Mouse (Mus musculus) limb, embryonic 12.5 days (tissue): ENCODE results near the gene Hspa8. TPM values are rescaled to one million over a fixed set of nuclear protein-coding genes. Genes with fewer than 3 reads are reported as not detected.

Experiments used
- ATAC-seq: fragments of 200-750 bp; cut with Nextera tagmentation; 2 replicates; pipeline ENCODE4 v1.8.0; 2017; ENCODE audit warnings: low read depth, moderate TSS enrichment; ENCODE audit not compliant: insufficient number of reproducible peaks, insufficient read depth, low FRiP score, low TSS enrichment
- H3K27ac ChIP-seq: fragments of 300-500 bp; sonication (generic); 2 replicates; pipeline ENCODE4 v1.5.1; 2016; ENCODE audit warnings: mild to moderate bottlenecking, moderate library complexity
- H3K27me3 ChIP-seq: fragments of 300-500 bp; sonication (generic); 2 replicates; pipeline ENCODE4 v1.6.1; 2016; ENCODE audit warnings: mild to moderate bottlenecking, moderate library complexity
- H3K36me3 ChIP-seq: fragments of 300-500 bp; sonication (generic); 2 replicates; pipeline ENCODE4 v1.6.1; 2016; ENCODE audit warnings: mild to moderate bottlenecking, moderate library complexity
- H3K4me1 ChIP-seq: fragments of 300-500 bp; sonication (generic); replicated peaks from 2 replicates; pipeline ENCODE4 v1.6.1; 2016
- H3K4me2 ChIP-seq: fragments of 300-500 bp; sonication (generic); 2 replicates; pipeline ENCODE4 v1.6.1; 2016; ENCODE audit warnings: mild to moderate bottlenecking, moderate library complexity
- H3K4me3 ChIP-seq: fragments of 300-500 bp; sonication (generic); replicated peaks from 2 replicates; pipeline ENCODE4 v1.5.1; 2016; ENCODE audit warnings: mild to moderate bottlenecking
- H3K9ac ChIP-seq: fragments of 300-500 bp; sonication (generic); replicated peaks from 2 replicates; pipeline ENCODE4 v1.6.1; 2016; ENCODE audit warnings: mild to moderate bottlenecking, moderate library complexity
- H3K9me3 ChIP-seq: fragments of 300-500 bp; sonication (generic); 2 replicates; pipeline ENCODE4 v1.6.1; 2016; ENCODE audit warnings: mild to moderate bottlenecking, moderate library complexity
- WGBS: fragments of 180-500 bp; shearing (Covaris S2); methylation state at CpG from one replicate; pipeline ENCODE4 v1.1.7; 2016; 5-methylcytosine and 5-hydroxymethylcytosine counted together
- polyA plus RNA-seq: library from polyadenylated mRNA; unstranded; fragments of >200 nt; fragmentation: Nextera tagmentation; extraction: Ambion mirVana; gene quantifications from 2 replicates; pipeline ENCODE4 v1.2.1, GENCODE M21; 2016

Hspa8 gene
- 2,429 and 2,480 TPM in 2 replicates for polyA plus RNA-seq

GRCm38 (mm10) chr9:40800675-40801612 lies at the start of gene Hspa8:
TSS of gene Hspa8 (plus strand) at chr9:40800984.
- Histone ChIP-seq H3K4me2 (peak within 1 kb of the TSS; percentile 73), H3K9me3 (no peaks in the 10 kb centered on the region), H3K36me3 (peaks cover 34% of the 10 kb centered on the region), H3K4me3 (peak within 1 kb of the TSS; percentile 98), H3K27ac (peak within 1 kb of the TSS; percentile 97), H3K4me1 (peaks cover 32% of the 10 kb centered on the region), H3K9ac (peak within 1 kb of the TSS; percentile 99), H3K27me3 (no peaks in the 10 kb centered on the region)
- peak; percentile 96 for ATAC-seq
- 1% methylated on average over 82 of the region's 83 CpGs for WGBS

DNA sequence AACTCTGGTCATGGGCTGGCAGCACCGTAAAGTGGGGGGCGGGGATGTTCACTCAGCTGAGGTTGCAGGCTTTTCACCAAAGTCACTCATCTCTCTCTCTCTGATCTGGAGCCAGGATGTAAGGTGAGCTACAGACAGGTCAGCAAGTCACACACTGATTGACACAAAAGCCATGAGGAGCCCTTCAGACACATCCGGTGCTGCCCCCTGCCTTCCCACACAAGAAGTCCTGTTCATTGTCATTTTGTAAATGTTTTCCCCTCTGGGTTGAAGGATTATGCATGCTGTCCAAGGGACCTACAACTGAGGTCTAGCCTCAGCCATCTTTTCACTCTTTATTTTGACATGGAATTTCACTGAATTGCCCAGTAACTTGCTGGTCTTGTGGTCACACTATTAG lies 49.0 kb upstream of the Hspa8 start:
- Histone ChIP-seq H3K4me1 (peaks cover 20% of the 10 kb centered on the region), H3K9me3 (no peaks in the 10 kb centered on the region), H3K36me3 (peaks cover 5% of the 10 kb centered on the region; the same call in 1 of the 2 replicates), H3K27me3 (no peaks in the 10 kb centered on the region), H3K27ac (no peak overlapping the region), H3K4me2 (no peak overlapping the region), H3K4me3 (no peak overlapping the region), H3K9ac (no peak overlapping the region)
- WGBS: 54% methylated on average over 3 of the region's 3 CpGs
- peak; percentile 23; the same call in 1 of the 2 replicates for ATAC-seq

DNA sequence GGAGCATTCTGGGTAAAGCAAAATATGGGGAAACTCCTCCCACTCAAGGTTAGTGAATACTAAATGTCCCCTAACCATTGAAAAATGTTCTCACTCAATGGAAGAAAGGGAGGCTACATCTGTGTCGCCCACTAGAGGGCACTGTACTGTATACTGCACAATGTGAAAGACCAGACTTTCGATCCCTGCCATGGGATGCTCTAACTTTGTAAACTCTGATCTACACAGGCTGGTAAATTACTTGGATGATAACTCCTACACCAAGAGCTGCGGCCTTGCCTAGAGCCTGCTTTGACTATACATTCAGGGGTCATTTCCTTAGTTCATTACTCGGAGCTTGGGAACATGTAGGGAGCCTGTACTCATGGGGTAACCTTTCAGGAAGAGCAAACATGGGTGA lies 44.4 kb upstream of the Hspa8 start:
- H3K27me3 ChIP-seq: no peaks in the 10 kb centered on the region
- H3K4me3 ChIP-seq: no peak overlapping the region
- no peak for ATAC-seq
- H3K27ac ChIP-seq: no peak overlapping the region
- WGBS: 24% methylated on average over 4 of the region's 4 CpGs
- no peak overlapping the region for H3K9ac ChIP-seq
- peaks cover 7% of the 10 kb centered on the region for H3K36me3 ChIP-seq
- H3K4me2 ChIP-seq: peak overlapping the region; percentile 55
- no peaks in the 10 kb centered on the region for H3K9me3 ChIP-seq
- H3K4me1 ChIP-seq: peaks cover 25% of the 10 kb centered on the region

- peak overlapping the region; percentile 2; the same call in 1 of the 2 replicates for H3K9ac ChIP-seq
- 16% methylated on average over 12 of the region's 12 CpGs for WGBS
- ATAC-seq: peak; percentile 65; the same call in 1 of the 2 replicates
- peak overlapping the region; percentile 57 for H3K27ac ChIP-seq
- H3K27me3 ChIP-seq: no peaks in the 10 kb centered on the region
- no peaks in the 10 kb centered on the region for H3K9me3 ChIP-seq
- peaks cover 21% of the 10 kb centered on the region for H3K4me1 ChIP-seq
- H3K36me3 ChIP-seq: peaks cover 15% of the 10 kb centered on the region
- peak overlapping the region; percentile 24 for H3K4me3 ChIP-seq
- peak overlapping the region; percentile 55 for H3K4me2 ChIP-seq
Measured at GRCm38 (mm10) chr9:40757105-40757626, 43.6 kb upstream of the Hspa8 start.

- ATAC-seq: peak; percentile 87
- Histone ChIP-seq H3K9me3 (no peaks in the 10 kb centered on the region), H3K27ac (peak overlapping the region; percentile 57), H3K36me3 (peaks cover 15% of the 10 kb centered on the region), H3K4me1 (peaks cover 21% of the 10 kb centered on the region), H3K4me2 (peak overlapping the region; percentile 55), H3K4me3 (peak overlapping the region; percentile 24), H3K27me3 (no peaks in the 10 kb centered on the region), H3K9ac (0 out of 2 replicates have a peak overlapping the region, but pooled peaks have one; percentile 34)
- 16% methylated on average over 22 of the region's 22 CpGs for WGBS
Measured at GRCm38 (mm10) chr9:40757685-40758270, 43.0 kb upstream of the Hspa8 start.

DNA sequence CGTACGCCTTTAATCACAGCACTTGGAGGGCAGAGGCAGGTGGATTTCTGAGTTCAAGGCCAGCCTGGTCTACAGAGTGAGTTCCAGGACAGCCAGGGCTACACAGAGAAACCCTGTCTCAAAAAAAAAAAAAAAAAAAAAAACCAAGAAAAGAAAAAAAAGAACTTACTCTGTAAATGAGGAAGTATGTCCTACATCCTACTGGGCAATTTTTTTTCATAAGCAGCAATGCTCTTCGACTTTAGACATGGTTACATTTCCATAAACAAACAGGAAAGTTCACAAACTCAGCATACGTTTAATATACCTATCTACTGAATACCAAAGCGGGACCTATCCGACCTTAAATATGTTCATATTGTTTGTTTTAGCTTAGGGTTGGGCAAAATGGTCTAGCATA lies 38.4 kb upstream of the Hspa8 start:
- Histone ChIP-seq H3K4me2 (no peak overlapping the region), H3K27me3 (no peaks in the 10 kb centered on the region), H3K27ac (no peak overlapping the region), H3K36me3 (peaks cover 57% of the 10 kb centered on the region), H3K4me3 (no peak overlapping the region), H3K9ac (no peak overlapping the region), H3K9me3 (no peaks in the 10 kb centered on the region), H3K4me1 (peaks cover 8% of the 10 kb centered on the region)
- 93% methylated on average over 6 of the region's 6 CpGs for WGBS
- ATAC-seq: no peak

DNA sequence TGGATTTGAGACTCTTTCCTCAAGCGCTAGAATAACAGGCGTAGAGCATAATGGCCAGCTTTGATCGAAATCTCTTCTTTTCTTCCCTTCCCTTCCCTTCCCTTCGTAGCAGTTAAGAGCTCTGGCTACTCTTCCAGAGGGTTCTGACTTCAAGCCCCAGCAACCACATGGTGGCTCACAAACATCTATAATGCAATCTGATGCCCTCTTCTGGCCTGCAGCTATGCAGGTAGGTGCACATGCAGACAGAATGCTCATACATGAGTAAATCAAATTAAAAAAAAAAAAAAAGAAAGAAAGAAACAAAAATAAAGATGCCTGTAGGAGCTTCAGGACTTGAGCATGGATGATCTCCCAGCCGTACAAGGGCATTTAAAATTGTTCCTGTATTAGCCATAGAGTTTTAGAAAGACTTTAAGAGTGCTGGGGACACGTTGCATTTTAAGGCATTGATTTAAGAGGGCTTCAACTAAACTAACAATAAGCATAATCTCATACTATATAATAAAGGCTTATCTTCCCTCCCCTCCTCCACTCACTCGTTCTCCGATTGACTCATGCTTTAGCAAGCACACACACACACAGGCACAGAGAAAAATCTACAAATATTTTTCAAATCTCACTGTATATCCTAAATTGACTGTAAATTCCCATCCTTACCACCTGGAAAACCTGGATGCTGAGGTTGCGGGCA lies 35.8 kb upstream of the Hspa8 start:
- H3K4me3 ChIP-seq: no peak overlapping the region
- H3K27me3 ChIP-seq: no peaks in the 10 kb centered on the region
- H3K36me3 ChIP-seq: peaks cover 71% of the 10 kb centered on the region
- WGBS: 89% methylated on average over 8 of the region's 9 CpGs
- H3K9me3 ChIP-seq: no peaks in the 10 kb centered on the region
- H3K9ac ChIP-seq: no peak overlapping the region
- H3K27ac ChIP-seq: no peak overlapping the region
- H3K4me1 ChIP-seq: no peaks in the 10 kb centered on the region
- no peak for ATAC-seq
- no peak overlapping the region for H3K4me2 ChIP-seq

GRCm38 (mm10) chr9:40765581-40765940 lies 35.2 kb upstream of the Hspa8 start:
- no peaks in the 10 kb centered on the region; the same call in 1 of the 2 replicates for H3K4me1 ChIP-seq
- no peaks in the 10 kb centered on the region for H3K9me3 ChIP-seq
- H3K9ac ChIP-seq: no peak overlapping the region
- H3K27me3 ChIP-seq: no peaks in the 10 kb centered on the region
- H3K4me2 ChIP-seq: no peak overlapping the region
- no peak for ATAC-seq
- H3K36me3 ChIP-seq: peaks cover 71% of the 10 kb centered on the region
- H3K4me3 ChIP-seq: no peak overlapping the region
- WGBS: 77% methylated on average over 12 of the region's 12 CpGs
- no peak overlapping the region for H3K27ac ChIP-seq

- ATAC-seq: no peak
- WGBS: 80% methylated on average over 7 of the region's 7 CpGs
Measured at GRCm38 (mm10) chr9:40766058-40766605, 34.7 kb upstream of the Hspa8 start.

DNA sequence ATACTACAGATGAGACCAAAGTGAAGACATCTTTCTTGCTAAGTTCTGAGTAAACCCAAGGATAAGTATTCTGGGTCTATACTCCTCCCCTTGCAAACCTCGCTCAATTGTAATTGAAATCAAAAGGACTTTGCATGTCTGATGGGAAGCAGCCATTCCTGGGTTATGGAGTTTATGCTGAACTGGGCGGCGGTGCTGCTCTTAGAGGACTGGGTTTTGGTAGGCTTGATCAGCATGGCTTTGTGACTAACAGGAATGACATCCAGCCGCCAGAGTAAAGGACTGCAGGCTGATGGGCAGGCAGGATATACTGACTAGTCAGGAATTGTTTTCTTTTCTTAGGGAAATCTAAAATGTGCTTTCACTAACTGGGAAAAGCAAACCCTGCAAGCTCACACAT lies 32.8 kb upstream of the Hspa8 start:
- ATAC-seq: no peak
- Histone ChIP-seq H3K9ac (no peak overlapping the region), H3K27ac (no peak overlapping the region), H3K36me3 (peaks cover 78% of the 10 kb centered on the region), H3K4me2 (no peak overlapping the region), H3K9me3 (no peaks in the 10 kb centered on the region), H3K4me3 (no peak overlapping the region), H3K4me1 (no peaks in the 10 kb centered on the region; the same call in 1 of the 2 replicates), H3K27me3 (no peaks in the 10 kb centered on the region)
- 91% methylated on average over 4 of the region's 4 CpGs for WGBS

More at GRCm38 (mm10) chr9:40766058-40766605, 34.7 kb upstream of the Hspa8 start:
- Histone ChIP-seq H3K4me3 (no peak overlapping the region), H3K27ac (no peak overlapping the region), H3K4me1 (no peaks in the 10 kb centered on the region; the same call in 1 of the 2 replicates), H3K36me3 (peaks cover 71% of the 10 kb centered on the region), H3K9ac (no peak overlapping the region), H3K27me3 (no peaks in the 10 kb centered on the region), H3K4me2 (no peak overlapping the region), H3K9me3 (no peaks in the 10 kb centered on the region)
